Mouse (Mus musculus) G1E (cell line): Measurements from ENCODE around the gene Tie1.

Experiments
- CTCF ChIP-seq: IDR thresholded peaks from 2 replicates; pipeline ENCODE4 v1.5.1; 2012; ENCODE audit warnings: low read depth, low read length, inconsistent platforms, mixed read lengths
- GATA1 ChIP-seq: IDR thresholded peaks from 2 replicates; pipeline ENCODE4 v1.6.1; 2012; ENCODE audit warnings: borderline replicate concordance, low read length, inconsistent platforms, mixed read lengths
- POLR2AphosphoS5 ChIP-seq: IDR thresholded peaks from 2 replicates; pipeline ENCODE4 v1.6.1; 2012; ENCODE audit warnings: low read depth, low read length, inconsistent platforms; ENCODE audit not compliant: insufficient replicate concordance

- TF ChIP-seq CTCF (no peak), GATA1 (no peak), POLR2AphosphoS5 (no peak)
Observed at GRCm38 (mm10) chr4:118425374-118425773, 64.5 kb downstream of the Tie1 start.
